Mouse (Mus musculus) central nervous system, embryonic 14 days (tissue): ENCODE data around the gene Htra1. TPM values are rescaled to one million over a fixed set of nuclear protein-coding genes. Genes with fewer than 3 reads are reported as not detected.

ENCODE experiments used
- polyA plus RNA-seq: library from polyadenylated mRNA; depleted of rRNA; stranded (reverse); fragments of >200 nt; gene quantifications from 2 replicates; pipeline ENCODE4 v1.2.3, GENCODE M21; 2012; rRNA removed

Htra1 gene
- polyA plus RNA-seq = 18.4 and 30.9 TPM in 2 replicates

GRCm38 (mm10) chr7:130935793-130936471 is at the start of gene Htra1:
Gene Htra1 (plus strand): TSS chr7:130936111.

GRCm38 (mm10) chr7:131031755-131032154 is 95.8 kb downstream of the Htra1 start, which contains the start of gene Dmbt1:
Gene Dmbt1 (plus strand): TSS chr7:131032053.

Other genes with a start within 250 kb of the Htra1 start
- gene Btbd16, start 162.0 kb upstream of the Htra1 start, polyA plus RNA-seq = 0.01 and 0.04 TPM in 2 replicates
- gene Plekha1, start 70.4 kb upstream of the Htra1 start, polyA plus RNA-seq = 153 and 166 TPM in 2 replicates
- 0.04 and 0.06 TPM in 2 replicates for gene Dmbt1, start 95.9 kb downstream of the Htra1 start, polyA plus RNA-seq
- not detected in 2 replicates for gene 4933402N03Rik, start 210.2 kb downstream of the Htra1 start, polyA plus RNA-seq
- under 0.01 TPM in 1 of 2 replicates, not detected in the other for gene 5430419D17Rik, start 238.3 kb downstream of the Htra1 start, polyA plus RNA-seq